In the genomic region with DNA sequence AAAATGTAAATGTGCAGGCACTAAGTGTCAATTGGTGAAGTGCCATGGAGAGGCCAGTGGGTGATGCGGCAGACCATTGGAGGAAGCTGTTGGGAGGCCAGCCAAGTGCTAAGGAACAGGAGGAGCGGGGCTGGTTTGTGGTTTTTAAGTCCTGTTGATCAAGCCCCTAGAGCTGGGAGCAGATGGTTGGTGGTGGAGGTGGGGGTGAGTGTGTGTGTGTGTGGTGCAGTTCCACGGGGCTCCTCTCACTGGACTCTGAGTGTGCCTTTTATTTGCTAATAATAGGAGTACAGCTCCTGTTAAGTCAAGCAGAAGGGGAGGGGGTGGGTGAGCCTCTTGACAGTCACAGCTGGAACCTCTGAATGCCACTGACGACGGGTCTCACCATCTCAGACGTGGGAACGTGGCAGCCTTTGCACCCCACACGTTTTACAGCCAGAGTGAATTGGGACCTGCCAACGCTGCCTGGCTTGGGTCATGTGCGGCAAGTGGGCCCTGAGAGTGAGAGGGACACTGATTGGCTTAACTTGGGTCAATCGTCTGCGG, we compare ENCODE assay signal across 8 mouse cellular contexts. TPM values are rescaled to one million over a fixed set of nuclear protein-coding genes. Genes with fewer than 3 reads are reported as not detected.
DNase-seq lines count a peak whose midpoint lies in the region; ATAC-seq and TF ChIP-seq lines count a peak whose summit lies in the region.

No protein-coding gene starts in this region.

- WGBS in kidney, postnatal 0 days = 38% methylated on average over 12 of the region's 12 CpGs
- WGBS in midbrain, embryonic 13.5 days = 18% methylated on average over 12 of the region's 12 CpGs

- no peak overlapping the region for H3K9ac ChIP-seq in kidney, postnatal 0 days (ENCODE audit: low read depth, low read length)
- no peak overlapping the region for H3K9ac ChIP-seq in midbrain, embryonic 13.5 days (replicated peaks)

- no peak for DNase-seq in testis, postnatal 14 days (ENCODE audit: low spot score)
- DNase-seq in kidney, postnatal 0 days (ENCODE audit: low spot score) = no peak
- no peak for DNase-seq in urinary bladder, postnatal 4 days (ENCODE audit: low spot score in 2 of 2)
- DNase-seq in urinary bladder, postnatal 36 days (ENCODE audit: low spot score in 2 of 2) = no peak
- no peak for DNase-seq in left cerebral cortex, adult 11 months (ENCODE audit: low spot score)

- no peak for TF ChIP-seq POLR2A in testis, adult 2 months (IDR thresholded peaks at IDR 0.05; ENCODE audit: control insufficient read depth, low read depth, low read length)
- TF ChIP-seq POLR2A in embryonic fibroblast, embryonic 13.5 days (IDR thresholded peaks at IDR 0.05; ENCODE audit: low read depth, low read length) = no peak

- TF ChIP-seq CTCF in testis, adult 2 months (IDR thresholded peaks at IDR 0.05; ENCODE audit: control insufficient read depth, insufficient read depth, insufficient replicate concordance, low read depth, low read length) = no peak
- TF ChIP-seq CTCF in embryonic fibroblast, embryonic 13.5 days (IDR thresholded peaks at IDR 0.05; ENCODE audit: borderline replicate concordance, insufficient read depth, low read length) = no peak
- no peak for TF ChIP-seq CTCF in kidney, postnatal 0 days (IDR thresholded peaks at IDR 0.05; ENCODE audit: low read depth)

- no peak overlapping the region for H3K4me2 ChIP-seq in kidney, postnatal 0 days (ENCODE audit: low read length)
- H3K4me2 ChIP-seq in midbrain, embryonic 13.5 days (replicated peaks) = no peak overlapping the region

- H3K27me3 ChIP-seq in testis, adult 2 months (ENCODE audit: control insufficient read depth, insufficient read depth, low read length) = no peaks in the 10 kb centered on the region
- H3K27me3 ChIP-seq in kidney, postnatal 0 days (ENCODE audit: insufficient read depth, low read length) = no peaks in the 10 kb centered on the region
- no peaks in the 10 kb centered on the region for H3K27me3 ChIP-seq in midbrain, embryonic 13.5 days

- no peaks in the 10 kb centered on the region for H3K36me3 ChIP-seq in testis, adult 2 months (ENCODE audit: control insufficient read depth, insufficient read depth, low read length)
- no peaks in the 10 kb centered on the region for H3K36me3 ChIP-seq in kidney, postnatal 0 days (ENCODE audit: insufficient read depth, low read length)
- H3K36me3 ChIP-seq in midbrain, embryonic 13.5 days = no peaks in the 10 kb centered on the region

- H3K27ac ChIP-seq in testis, adult 2 months (ENCODE audit: control insufficient read depth, insufficient read depth, low read depth, low read length) = no peak overlapping the region
- peak overlapping the region; percentile 76; the same call in 1 of the 2 replicates for H3K27ac ChIP-seq in embryonic fibroblast, embryonic 13.5 days (ENCODE audit: insufficient read depth, low read length)
- H3K27ac ChIP-seq in kidney, postnatal 0 days = no peak overlapping the region; the same call in 1 of the 2 replicates
- peak overlapping the region; percentile 56; the same call in 1 of the 2 replicates for H3K27ac ChIP-seq in midbrain, embryonic 13.5 days

- 0 out of 2 replicates have a peak, but pooled peaks cover 2% of the 10 kb centered on the region for H3K4me1 ChIP-seq in testis, adult 2 months (ENCODE audit: control insufficient read depth, insufficient read depth, low read length)
- H3K4me1 ChIP-seq in embryonic fibroblast, embryonic 13.5 days (ENCODE audit: control insufficient read depth, insufficient read depth, low read length) = peaks cover 28% of the 10 kb centered on the region
- 0 out of 2 replicates have a peak, but pooled peaks cover 13% of the 10 kb centered on the region for H3K4me1 ChIP-seq in kidney, postnatal 0 days (replicated peaks; ENCODE audit: insufficient read depth, low read length)
- H3K4me1 ChIP-seq in midbrain, embryonic 13.5 days (replicated peaks) = peaks cover 30% of the 10 kb centered on the region

- H3K4me3 ChIP-seq in testis, adult 2 months (ENCODE audit: control insufficient read depth, low read depth, low read length) = peak overlapping the region; percentile 4; the same call in 1 of the 2 replicates
- H3K4me3 ChIP-seq in embryonic fibroblast, embryonic 13.5 days (ENCODE audit: insufficient read depth, low read length) = no peak overlapping the region
- no peak overlapping the region for H3K4me3 ChIP-seq in kidney, postnatal 0 days (replicated peaks; ENCODE audit: low read depth, low read length)
- no peak overlapping the region for H3K4me3 ChIP-seq in midbrain, embryonic 13.5 days (replicated peaks)

- H3K9me3 ChIP-seq in kidney, postnatal 0 days (replicated peaks; ENCODE audit: low read length) = no peaks in the 10 kb centered on the region
- no peaks in the 10 kb centered on the region for H3K9me3 ChIP-seq in midbrain, embryonic 13.5 days

- ATAC-seq in kidney, postnatal 0 days (replicated peaks; ENCODE audit: low FRiP score, low read depth) = 0 out of 2 replicates have a peak, but pooled peaks have one; percentile 11
- ATAC-seq in midbrain, embryonic 13.5 days = peak; percentile 87

RNA-seq across cellular contexts. Expression of gene Snx30, which starts 13.9 kb away (rescaled TPM):
- polyA plus RNA-seq in testis, adult 2 months (2012; rRNA removed) = 0.57 and 0.71 TPM in 2 replicates
- polyA plus RNA-seq in embryonic fibroblast, embryonic 13.5 days (2011; ENCODE audit: insufficient read length, low read depth, missing spikeins) = 14.7 and 20.2 TPM in 2 replicates
- polyA plus RNA-seq in kidney, postnatal 0 days (2015; fragmentation: Nextera tagmentation; extraction: Ambion mirVana) = 6.0 and 7.0 TPM in 2 replicates
- 13.7 and 14.3 TPM in 2 replicates for polyA plus RNA-seq in midbrain, embryonic 13.5 days (2015; fragmentation: Nextera tagmentation; extraction: Ambion mirVana)

RNA-seq across cellular contexts. Expression of gene Inip, which starts 18.2 kb away (rescaled TPM):
- polyA plus RNA-seq in testis, adult 2 months (2012; rRNA removed) = 6.7 and 6.9 TPM in 2 replicates
- polyA plus RNA-seq in embryonic fibroblast, embryonic 13.5 days (2011; ENCODE audit: insufficient read length, low read depth, missing spikeins) = 17.9 and 19.8 TPM in 2 replicates
- polyA plus RNA-seq in kidney, postnatal 0 days (2015; fragmentation: Nextera tagmentation; extraction: Ambion mirVana) = 40.2 and 45.3 TPM in 2 replicates
- 80.1 and 82.0 TPM in 2 replicates for polyA plus RNA-seq in midbrain, embryonic 13.5 days (2015; fragmentation: Nextera tagmentation; extraction: Ambion mirVana)

Comparison
In these comparisons a context has a peak if more than half of its experiments do, and no peak if none do; other contexts are left out.
1. H3K27ac ChIP-seq: peak in embryonic fibroblast, embryonic 13.5 days (single experiment) and midbrain, embryonic 13.5 days (single experiment); none in testis, adult 2 months (single experiment) and kidney, postnatal 0 days (single experiment).